Mouse (Mus musculus): ENCODE measurements around the gene Rara. TPM values are rescaled to one million over a fixed set of nuclear protein-coding genes. Genes with fewer than 3 reads are reported as not detected.

The Rara gene
- polyA plus RNA-seq, 1 experiment = 20.1 TPM

GRCm38 (mm10) chr11:98904577-98904976, 23.0 kb upstream of the Rara start:
- H3K27me3 ChIP-seq (ENCODE audit: control insufficient read depth, insufficient read depth, low read length) = no peaks in the 10 kb centered on the region
- TF ChIP-seq POLR2A (IDR thresholded peaks at IDR 0.05; ENCODE audit: control insufficient read depth, low read depth, low read length) (no peak), CTCF (IDR thresholded peaks at IDR 0.05; ENCODE audit: control insufficient read depth, insufficient read depth, insufficient replicate concordance, low read depth, low read length) (no peak)
- peaks cover 4% of the 10 kb centered on the region for H3K36me3 ChIP-seq (ENCODE audit: control insufficient read depth, insufficient read depth, low read length)
- H3K4me3 ChIP-seq (ENCODE audit: control insufficient read depth, low read depth, low read length) = no peak overlapping the region
- H3K4me1 ChIP-seq (ENCODE audit: control insufficient read depth, insufficient read depth, low read length) = peaks cover 3% of the 10 kb centered on the region
- H3K27ac ChIP-seq (ENCODE audit: control insufficient read depth, insufficient read depth, low read depth, low read length) = no peak overlapping the region

GRCm38 (mm10) chr11:98905033-98905432, 22.6 kb upstream of the Rara start:
- Histone ChIP-seq H3K4me3 (ENCODE audit: control insufficient read depth, low read depth, low read length) (no peak overlapping the region), H3K36me3 (ENCODE audit: control insufficient read depth, insufficient read depth, low read length) (peaks cover 2% of the 10 kb centered on the region), H3K27ac (ENCODE audit: control insufficient read depth, insufficient read depth, low read depth, low read length) (no peak overlapping the region), H3K4me1 (ENCODE audit: control insufficient read depth, insufficient read depth, low read length) (peaks cover 3% of the 10 kb centered on the region), H3K27me3 (ENCODE audit: control insufficient read depth, insufficient read depth, low read length) (no peaks in the 10 kb centered on the region)
- TF ChIP-seq CTCF (IDR thresholded peaks at IDR 0.05; ENCODE audit: control insufficient read depth, insufficient read depth, insufficient replicate concordance, low read depth, low read length) = no peak
- TF ChIP-seq POLR2A (IDR thresholded peaks at IDR 0.05; ENCODE audit: control insufficient read depth, low read depth, low read length) = no peak

GRCm38 (mm10) chr11:98905583-98905982, 22.0 kb upstream of the Rara start:
- H3K27ac ChIP-seq (ENCODE audit: control insufficient read depth, insufficient read depth, low read depth, low read length) = no peak overlapping the region
- H3K36me3 ChIP-seq (ENCODE audit: control insufficient read depth, insufficient read depth, low read length) = no peaks in the 10 kb centered on the region; the same call in 1 of the 2 replicates
- TF ChIP-seq POLR2A (IDR thresholded peaks at IDR 0.05; ENCODE audit: control insufficient read depth, low read depth, low read length) (no peak), CTCF (IDR thresholded peaks at IDR 0.05; ENCODE audit: control insufficient read depth, insufficient read depth, insufficient replicate concordance, low read depth, low read length) (no peak)
- H3K4me3 ChIP-seq (ENCODE audit: control insufficient read depth, low read depth, low read length) = no peak overlapping the region
- H3K27me3 ChIP-seq (ENCODE audit: control insufficient read depth, insufficient read depth, low read length) = no peaks in the 10 kb centered on the region
- peaks cover 3% of the 10 kb centered on the region for H3K4me1 ChIP-seq (ENCODE audit: control insufficient read depth, insufficient read depth, low read length)

- no peak for TF ChIP-seq POLR2A (IDR thresholded peaks at IDR 0.05; ENCODE audit: control insufficient read depth, low read depth, low read length)
- no peak for TF ChIP-seq CTCF (IDR thresholded peaks at IDR 0.05; ENCODE audit: control insufficient read depth, insufficient read depth, insufficient replicate concordance, low read depth, low read length)
- Histone ChIP-seq H3K4me3 (ENCODE audit: control insufficient read depth, low read depth, low read length) (peak overlapping the region; percentile 90; the same call in 1 of the 2 replicates), H3K27ac (ENCODE audit: control insufficient read depth, insufficient read depth, low read depth, low read length) (peak overlapping the region; percentile 23; the same call in 1 of the 2 replicates), H3K27me3 (ENCODE audit: control insufficient read depth, insufficient read depth, low read length) (no peaks in the 10 kb centered on the region), H3K36me3 (ENCODE audit: control insufficient read depth, insufficient read depth, low read length) (no peaks in the 10 kb centered on the region; the same call in 1 of the 2 replicates), H3K4me1 (ENCODE audit: control insufficient read depth, insufficient read depth, low read length) (peaks cover 3% of the 10 kb centered on the region)
Observed at GRCm38 (mm10) chr11:98907063-98907436, 20.6 kb upstream of the Rara start.

- Histone ChIP-seq H3K27me3 (ENCODE audit: control insufficient read depth, insufficient read depth, low read length) (no peaks in the 10 kb centered on the region), H3K36me3 (ENCODE audit: control insufficient read depth, insufficient read depth, low read length) (no peaks in the 10 kb centered on the region; the same call in 1 of the 2 replicates), H3K4me1 (ENCODE audit: control insufficient read depth, insufficient read depth, low read length) (peaks cover 3% of the 10 kb centered on the region), H3K4me3 (ENCODE audit: control insufficient read depth, low read depth, low read length) (peak within 1 kb of the TSS; percentile 90), H3K27ac (ENCODE audit: control insufficient read depth, insufficient read depth, low read depth, low read length) (peak within 1 kb of the TSS; percentile 61; the same call in 1 of the 2 replicates)
- peak; percentile 37; the same call in 1 of the 2 replicates for TF ChIP-seq POLR2A (IDR thresholded peaks at IDR 0.05; ENCODE audit: control insufficient read depth, low read depth, low read length)
- no peak for TF ChIP-seq CTCF (IDR thresholded peaks at IDR 0.05; ENCODE audit: control insufficient read depth, insufficient read depth, insufficient replicate concordance, low read depth, low read length)
Observed at GRCm38 (mm10) chr11:98907437-98908173, 20.0 kb upstream of the Rara start, which contains the start of gene Cdc6. TSS of gene Cdc6 (plus strand) at chr11:98907801.

GRCm38 (mm10) chr11:98909654-98910053, 18.0 kb upstream of the Rara start:
- Histone ChIP-seq H3K36me3 (ENCODE audit: control insufficient read depth, insufficient read depth, low read length) (no peaks in the 10 kb centered on the region; the same call in 1 of the 2 replicates), H3K4me3 (ENCODE audit: control insufficient read depth, low read depth, low read length) (no peak overlapping the region), H3K27me3 (ENCODE audit: control insufficient read depth, insufficient read depth, low read length) (no peaks in the 10 kb centered on the region), H3K4me1 (ENCODE audit: control insufficient read depth, insufficient read depth, low read length) (peaks cover 3% of the 10 kb centered on the region), H3K27ac (ENCODE audit: control insufficient read depth, insufficient read depth, low read depth, low read length) (no peak overlapping the region)
- TF ChIP-seq CTCF (IDR thresholded peaks at IDR 0.05; ENCODE audit: control insufficient read depth, insufficient read depth, insufficient replicate concordance, low read depth, low read length) (peak; percentile 3; the same call in 1 of the 2 replicates), POLR2A (IDR thresholded peaks at IDR 0.05; ENCODE audit: control insufficient read depth, low read depth, low read length) (no peak)

- no peak for TF ChIP-seq POLR2A (IDR thresholded peaks at IDR 0.05; ENCODE audit: control insufficient read depth, low read depth, low read length)
- TF ChIP-seq CTCF (IDR thresholded peaks at IDR 0.05; ENCODE audit: control insufficient read depth, insufficient read depth, insufficient replicate concordance, low read depth, low read length) = no peak
- Histone ChIP-seq H3K36me3 (ENCODE audit: control insufficient read depth, insufficient read depth, low read length) (no peaks in the 10 kb centered on the region), H3K27ac (ENCODE audit: control insufficient read depth, insufficient read depth, low read depth, low read length) (no peak overlapping the region), H3K27me3 (ENCODE audit: control insufficient read depth, insufficient read depth, low read length) (no peaks in the 10 kb centered on the region), H3K4me1 (ENCODE audit: control insufficient read depth, insufficient read depth, low read length) (peaks cover 3% of the 10 kb centered on the region), H3K4me3 (ENCODE audit: control insufficient read depth, low read depth, low read length) (no peak overlapping the region)
Observed at GRCm38 (mm10) chr11:98910415-98910814, 17.2 kb upstream of the Rara start.
